Mouse (Mus musculus): ENCODE results near the gene Tbccd1.
A peak's percentile ranks its signal among the peaks of the same experiment; 100 is the strongest.

Tbccd1 gene

DNA sequence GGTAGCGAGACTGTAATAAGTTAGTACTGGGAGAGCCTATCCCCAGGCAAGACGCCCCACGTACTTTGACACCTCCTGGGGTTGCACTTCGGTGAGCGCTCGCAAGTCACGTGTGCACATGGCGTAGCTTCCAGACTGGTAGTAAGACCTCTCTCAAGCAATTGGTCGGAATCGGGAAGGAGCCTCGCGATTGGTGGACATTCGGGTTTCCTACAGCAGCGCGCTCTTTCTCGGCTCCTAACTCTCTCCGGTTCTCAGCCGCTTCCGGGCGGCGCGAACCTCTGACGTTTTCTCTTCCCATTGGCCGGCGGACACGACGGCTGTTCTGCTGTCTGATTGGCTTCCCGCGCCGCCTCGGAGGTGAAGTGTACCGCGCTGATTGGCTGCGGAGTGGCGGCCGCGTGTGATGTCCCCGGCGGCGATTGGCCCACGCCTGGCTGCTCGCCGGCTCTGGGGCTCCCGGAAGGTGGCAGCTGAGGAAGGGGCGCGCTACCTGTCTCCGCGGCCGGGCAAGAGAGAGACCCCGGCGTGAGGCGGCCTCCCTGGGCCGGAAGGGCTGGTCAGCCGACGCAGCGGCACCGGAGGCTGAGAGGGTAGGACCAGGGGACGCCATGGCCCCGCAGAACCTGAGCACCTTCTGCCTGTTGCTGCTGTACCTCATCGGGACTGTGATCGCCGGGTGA lies at the start of gene Tbccd1, which contains the start of gene Dnajb11:
TSS of gene Tbccd1 (minus strand) at position 239 of the 683 bp plus-strand sequence.
TSS of gene Dnajb11 (plus strand) at position 415 of the 683 bp plus-strand sequence.
- DNase-seq (ENCODE audit: low spot score) = peak; percentile 99

DNA sequence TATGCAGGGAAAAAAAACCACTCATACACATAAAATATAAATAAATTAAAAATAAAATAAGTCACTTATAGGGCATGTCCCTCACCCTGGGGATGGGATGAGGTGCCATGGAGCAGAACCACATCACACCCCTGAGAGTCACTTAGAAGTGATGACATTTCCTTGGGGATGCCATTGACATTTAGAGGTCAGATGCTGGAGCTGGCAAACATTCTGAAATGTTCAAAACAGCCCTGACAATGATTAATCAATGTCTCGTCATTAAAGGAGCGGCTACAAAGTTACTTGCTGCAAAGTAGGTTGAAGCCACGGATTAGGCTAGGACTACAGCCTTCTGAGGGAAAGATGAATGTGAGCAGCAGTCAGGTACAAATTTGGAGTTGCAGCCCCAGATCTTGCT lies 43.9 kb upstream of the Tbccd1 start:
- no peak for DNase-seq (ENCODE audit: low spot score)

DNA sequence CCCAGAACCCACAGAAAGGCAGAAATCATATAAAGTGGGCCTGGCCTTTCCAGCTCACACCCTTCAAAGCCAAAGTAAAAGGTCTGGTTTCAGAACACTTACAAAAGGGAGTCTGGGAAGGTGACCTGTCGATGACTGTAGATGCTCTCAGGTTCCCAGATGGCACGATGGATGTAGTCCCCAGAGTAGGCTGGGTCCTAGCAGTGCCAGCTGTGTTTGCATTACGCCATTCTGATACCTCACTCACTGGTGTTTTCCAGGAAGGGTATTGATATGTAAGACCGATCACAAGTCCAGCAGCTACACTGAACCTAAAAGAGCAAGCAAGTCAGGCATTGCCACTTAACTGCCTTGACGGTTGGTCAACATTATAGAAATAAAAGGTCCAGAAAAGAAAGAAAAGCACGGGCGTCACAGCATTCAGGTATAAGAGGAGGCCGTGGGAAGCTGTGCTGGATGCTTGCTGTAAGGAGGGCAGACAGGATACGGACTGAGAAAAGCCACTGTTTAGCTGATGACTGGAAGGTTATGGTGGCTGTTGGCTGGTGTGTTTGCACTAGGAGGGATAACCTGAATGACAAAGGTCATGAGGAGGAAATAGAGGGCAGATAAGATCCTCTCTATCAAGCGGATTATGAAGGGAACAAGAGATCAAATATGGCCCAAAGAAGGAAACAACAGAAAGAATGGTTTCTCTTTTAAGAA lies 42.5 kb upstream of the Tbccd1 start:
- no peak for DNase-seq (ENCODE audit: low spot score)

DNA sequence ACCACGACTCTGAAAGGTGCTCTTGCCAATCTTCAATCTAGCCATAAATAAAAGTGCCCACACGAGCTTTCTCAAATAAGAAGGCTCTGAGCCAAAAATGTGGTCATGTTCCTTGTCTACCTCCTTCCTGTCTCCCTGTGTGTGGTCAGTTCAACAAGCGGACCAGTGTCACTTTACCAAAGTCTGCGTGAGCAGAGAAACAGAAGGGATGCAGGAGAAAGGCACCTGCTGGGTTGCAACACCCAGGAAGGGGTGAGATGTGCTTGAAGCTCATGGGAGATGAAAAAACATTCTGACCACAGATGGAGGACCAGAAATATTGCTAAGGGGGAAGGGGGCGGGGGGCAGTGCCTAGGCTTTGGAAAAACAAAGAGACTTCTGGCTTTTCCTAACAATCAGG lies 41.9 kb upstream of the Tbccd1 start:
- DNase-seq (ENCODE audit: low spot score) = no peak

DNA sequence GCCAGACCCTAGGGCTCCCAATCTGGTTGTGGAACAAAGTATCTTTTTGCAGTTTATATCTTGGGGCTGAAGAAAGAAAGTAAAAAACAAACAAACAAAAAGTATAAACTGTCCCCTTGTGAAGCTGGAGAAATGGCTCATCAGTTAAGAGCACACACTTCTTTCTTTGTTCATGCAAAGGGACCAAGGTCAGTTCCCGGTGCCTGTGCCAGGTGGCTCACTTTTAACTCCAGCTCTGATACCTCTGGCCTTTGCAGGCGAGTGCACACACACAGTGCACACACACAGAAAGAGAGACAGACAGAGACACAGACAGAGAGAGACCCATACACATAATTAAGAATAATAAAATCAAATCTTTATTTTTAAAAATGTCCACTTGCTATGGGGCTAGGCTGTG lies 39.1 kb upstream of the Tbccd1 start:
- DNase-seq (ENCODE audit: low spot score) = no peak

DNA sequence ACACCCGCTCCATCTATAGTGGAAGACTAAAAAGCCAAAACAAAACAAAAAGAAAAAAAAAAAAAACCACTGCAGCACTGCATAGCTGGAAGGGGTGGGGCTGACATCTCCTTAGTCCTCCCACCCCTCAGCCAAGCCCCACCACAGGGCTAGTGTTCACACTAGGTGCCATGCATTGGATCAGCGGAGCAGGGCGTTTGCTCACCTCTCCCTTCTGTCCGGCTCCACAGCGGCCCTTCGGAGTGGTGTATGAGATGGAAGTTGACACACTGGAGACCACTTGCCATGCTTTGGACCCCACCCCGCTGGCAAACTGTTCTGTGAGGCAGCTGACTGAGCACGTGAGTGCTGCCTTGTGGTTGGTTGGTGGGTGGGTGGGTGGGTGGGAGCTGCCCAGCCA lies 36.6 kb upstream of the Tbccd1 start:
- DNase-seq (ENCODE audit: low spot score) = no peak

DNA sequence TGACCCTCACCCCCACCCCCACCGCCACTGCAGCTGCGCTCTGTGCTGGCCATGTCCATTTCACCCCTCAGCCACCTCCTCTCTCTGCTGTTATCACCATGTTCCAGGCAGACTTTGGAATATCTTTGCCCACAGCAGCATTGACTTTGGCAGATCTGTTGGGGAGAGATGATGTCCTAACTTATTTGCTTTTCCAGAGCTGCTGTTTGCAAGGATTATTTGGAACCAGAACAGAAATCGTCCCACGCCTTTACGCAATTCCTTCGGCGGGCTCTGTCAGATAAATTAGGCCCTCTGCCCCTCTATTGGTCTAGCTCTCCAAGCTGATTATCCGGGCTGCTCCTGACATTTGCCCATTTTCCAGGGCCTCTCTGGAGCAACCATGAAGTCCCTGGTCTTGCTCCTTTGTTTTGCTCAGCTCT lies 34.3 kb upstream of the Tbccd1 start:
- no peak for DNase-seq (ENCODE audit: low spot score)

DNA sequence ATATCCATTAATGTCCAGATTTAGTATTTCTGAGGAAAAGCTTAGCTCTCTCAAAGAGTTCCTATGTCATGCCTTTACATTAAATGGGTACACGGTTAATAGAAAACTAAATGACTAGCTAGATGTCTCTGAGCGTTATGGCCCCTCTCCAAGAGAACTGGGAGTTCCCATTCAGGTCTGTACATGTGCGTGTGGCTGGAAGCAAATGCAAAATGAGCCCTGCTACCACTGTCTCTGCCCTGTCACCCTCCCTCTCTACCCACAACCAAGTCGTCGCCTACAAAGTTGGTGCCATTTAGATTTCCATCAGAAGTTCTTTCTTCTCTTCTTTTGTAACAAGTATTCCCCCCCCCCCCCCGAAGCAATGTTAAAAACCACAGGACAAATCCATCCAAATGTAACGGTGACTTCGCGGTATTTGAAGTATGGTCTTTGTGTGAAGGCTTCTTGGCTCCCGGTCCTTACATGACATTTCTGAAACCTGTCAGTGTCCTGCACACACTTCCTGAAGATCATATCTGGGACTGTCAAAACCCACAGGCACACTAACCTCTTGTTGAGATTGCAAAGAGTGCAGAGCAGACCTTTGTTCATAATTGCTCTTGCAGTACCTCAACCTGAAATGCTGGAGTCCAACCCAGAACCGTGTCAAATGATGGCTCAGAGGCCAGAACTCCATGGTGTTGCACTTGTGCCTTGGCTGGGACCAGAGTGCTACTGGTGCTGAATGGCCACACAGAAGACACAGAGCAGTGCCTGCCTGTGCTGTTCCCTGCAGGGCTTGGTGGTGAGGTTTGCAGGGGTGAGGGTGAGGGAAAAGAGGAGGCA lies 33.4 kb upstream of the Tbccd1 start, which contains the start of gene Ahsg:
TSS of gene Ahsg (plus strand) at position 595 of the 828 bp plus-strand sequence.
- DNase-seq (ENCODE audit: low spot score) = no peak

DNA sequence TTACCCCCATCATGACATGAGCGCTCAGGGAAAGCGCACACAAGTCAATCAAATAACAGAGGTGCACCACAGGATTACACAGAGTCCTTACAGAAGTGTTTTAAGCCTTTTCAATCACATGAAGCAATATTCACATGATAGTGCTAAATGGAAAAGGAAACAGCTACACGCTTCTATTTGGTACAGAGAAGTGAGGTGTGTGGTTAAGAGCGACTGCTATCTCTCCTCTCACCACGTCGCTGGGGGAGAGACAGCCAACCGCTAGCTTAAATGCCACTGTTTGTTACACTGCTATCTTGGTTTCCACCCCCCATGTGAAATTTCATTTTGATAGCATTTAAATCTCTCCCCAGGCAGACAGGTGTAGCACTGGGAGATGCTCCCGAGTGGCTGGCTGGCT lies 32.2 kb upstream of the Tbccd1 start:
- DNase-seq (ENCODE audit: low spot score) = no peak

DNA sequence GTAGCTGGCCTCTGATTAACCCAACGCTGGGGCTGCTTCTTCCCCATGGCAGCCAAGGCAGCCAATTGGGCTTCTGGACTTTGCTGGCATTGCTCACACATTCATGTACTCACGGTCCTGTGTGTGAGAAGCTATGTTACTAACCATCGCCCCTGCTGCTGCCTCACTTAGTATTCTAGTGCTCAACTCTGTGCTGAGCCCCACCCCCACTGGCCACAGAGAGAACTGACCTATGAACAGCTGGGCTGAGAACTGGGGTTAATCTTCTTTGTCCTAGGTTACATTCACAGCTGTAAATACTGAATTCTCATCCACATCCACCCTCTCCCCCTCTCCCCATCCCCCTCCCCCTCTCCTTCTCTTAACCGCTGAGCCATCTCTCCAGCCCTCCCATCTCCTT lies 31.4 kb upstream of the Tbccd1 start:
- DNase-seq (ENCODE audit: low spot score) = no peak

DNA sequence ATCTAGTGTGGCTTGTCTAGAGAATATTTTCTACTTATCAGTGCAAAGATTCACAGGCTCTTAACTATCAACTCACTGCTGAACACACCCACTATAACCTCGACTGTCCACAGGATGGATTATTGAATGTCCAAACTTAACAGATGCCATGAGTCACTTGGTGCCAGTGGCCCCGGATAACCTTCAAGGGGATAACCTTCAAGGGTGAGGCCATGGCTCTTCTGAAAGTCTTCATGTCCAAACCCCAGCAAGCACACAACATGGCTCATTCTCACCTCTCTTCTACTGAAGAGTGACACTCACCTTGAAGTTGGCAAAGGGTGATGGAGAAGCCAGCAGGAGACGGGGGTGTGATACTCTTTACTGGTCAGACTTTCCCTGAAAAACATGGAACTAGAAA lies 29.3 kb upstream of the Tbccd1 start:
- DNase-seq (ENCODE audit: low spot score) = no peak

DNA sequence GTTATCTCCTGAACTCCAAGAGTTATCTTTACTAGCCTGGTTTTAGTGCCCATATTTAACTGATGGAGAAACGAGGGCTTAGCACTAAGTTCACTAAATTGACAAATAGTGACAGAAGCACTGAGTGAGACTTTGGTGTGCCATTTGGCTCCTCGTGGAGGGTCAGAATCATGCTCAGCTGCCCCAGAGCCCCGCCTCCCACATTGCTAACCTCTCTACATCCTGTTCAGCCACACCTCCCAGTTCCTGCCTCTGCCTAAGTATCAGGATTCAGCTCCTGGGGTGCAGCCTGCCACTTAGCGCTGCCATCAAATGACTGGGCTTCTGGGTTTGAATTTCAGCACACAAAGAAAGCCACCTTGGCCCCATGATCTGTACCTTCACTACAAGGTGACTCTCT lies 27.9 kb upstream of the Tbccd1 start:
- no peak for DNase-seq (ENCODE audit: low spot score)

DNA sequence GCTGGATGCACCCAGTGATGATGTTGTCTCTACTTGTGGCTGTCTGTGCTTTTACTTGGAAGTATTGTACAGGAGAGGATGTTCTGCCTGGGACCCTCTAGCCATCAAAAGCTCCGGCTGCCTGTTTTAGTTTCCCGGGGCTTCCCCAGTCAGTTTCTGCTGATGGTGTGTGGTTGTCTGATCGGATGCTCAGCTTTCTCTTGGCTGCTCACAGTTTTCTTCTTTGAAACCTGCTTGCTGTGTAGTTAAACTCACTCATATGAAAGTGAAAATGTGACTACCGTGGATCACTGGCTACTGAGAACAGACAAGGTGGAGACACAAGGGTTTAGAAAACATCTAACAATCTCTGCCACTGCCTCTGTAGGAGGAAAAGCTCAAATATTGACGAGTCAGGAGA lies 26.0 kb upstream of the Tbccd1 start:
- DNase-seq (ENCODE audit: low spot score) = no peak

DNA sequence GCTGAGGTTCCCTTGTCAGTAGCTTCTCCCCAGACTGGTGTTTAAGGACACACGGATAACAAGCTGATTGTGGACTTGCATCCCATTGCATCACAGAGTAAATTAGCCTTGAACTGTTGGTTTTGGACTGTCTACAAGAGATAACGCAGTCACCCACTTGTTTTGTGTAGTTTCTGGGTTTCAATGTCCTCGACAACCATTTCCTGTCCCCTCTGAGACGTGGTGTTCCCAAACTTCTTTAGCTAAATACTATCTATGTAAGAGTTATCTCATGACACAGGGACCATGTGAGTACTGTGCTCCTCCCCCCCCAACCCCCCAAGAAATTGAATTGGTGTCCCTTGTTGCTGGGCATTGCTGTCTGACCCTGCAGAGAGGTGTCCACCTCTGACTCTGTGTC lies 24.0 kb upstream of the Tbccd1 start:
- DNase-seq (ENCODE audit: low spot score) = no peak

DNA sequence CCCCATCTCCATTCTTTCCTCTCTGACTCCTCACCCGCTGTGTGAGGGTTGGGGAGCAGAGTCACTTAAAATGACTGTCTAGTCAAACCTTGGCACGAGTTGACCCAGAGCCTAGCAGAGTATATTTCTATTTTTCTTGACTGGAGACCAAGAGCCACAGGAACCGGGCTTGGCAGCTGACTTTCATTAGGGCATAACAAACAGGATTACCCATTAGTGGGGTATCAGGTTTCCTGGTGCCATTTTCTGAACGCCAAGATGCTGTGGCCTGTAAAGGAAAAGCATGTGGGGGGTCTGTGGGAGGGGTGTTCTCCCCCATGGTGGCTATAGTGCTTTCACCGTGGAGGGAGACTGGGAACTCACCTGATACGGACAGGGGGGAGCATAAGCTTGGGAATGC lies 23.4 kb upstream of the Tbccd1 start:
- DNase-seq (ENCODE audit: low spot score) = no peak

DNA sequence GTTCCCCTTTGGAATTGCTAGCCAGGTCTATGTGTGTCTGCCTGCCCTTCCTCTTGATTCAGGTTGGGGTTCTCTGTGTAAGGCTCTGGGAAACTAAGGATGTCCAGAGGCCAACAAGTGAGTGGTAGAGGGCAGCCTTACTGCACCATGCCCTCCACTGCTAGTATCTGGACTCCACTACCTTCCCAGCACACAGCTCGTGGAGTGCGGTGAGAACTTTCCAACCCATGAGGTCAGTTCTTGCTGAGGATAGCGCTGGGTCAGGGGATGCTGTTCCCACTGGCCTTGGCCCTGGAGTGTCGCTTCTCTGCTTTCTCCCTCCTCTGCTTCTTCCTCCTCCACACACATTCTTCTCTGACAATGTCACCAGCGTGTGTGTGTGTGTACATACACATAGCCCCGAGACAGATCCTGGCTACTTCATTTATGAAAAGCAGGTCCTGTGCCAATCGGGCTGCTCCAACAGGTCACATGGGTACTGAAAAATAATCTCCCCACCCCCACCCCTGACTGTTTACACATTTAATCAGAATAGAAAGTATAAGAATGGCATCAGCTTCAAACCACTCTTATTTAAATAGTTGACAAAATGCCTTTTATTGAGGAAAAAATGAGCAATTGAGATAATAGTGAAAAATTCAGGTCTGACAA lies 22.6 kb upstream of the Tbccd1 start:
- DNase-seq (ENCODE audit: low spot score) = no peak

DNA sequence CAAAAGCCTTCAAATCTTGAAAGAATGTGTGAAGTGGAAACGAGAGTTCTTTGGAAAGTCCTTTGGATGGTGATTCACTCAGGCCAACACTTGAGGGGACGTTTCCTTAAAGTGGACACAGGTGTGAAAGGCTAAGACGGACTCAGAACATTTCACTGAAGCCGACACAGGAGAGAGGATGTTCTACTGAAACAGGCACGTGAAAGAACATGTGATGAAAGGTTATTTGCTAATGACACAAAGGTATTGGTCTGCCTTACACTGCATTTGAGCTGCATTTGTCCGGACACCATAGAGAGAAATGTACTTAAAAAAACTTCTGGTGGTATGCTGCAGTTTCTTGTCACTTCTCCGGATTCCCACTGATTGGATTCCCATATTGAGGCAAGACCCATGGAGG lies 21.2 kb upstream of the Tbccd1 start:
- DNase-seq (ENCODE audit: low spot score) = no peak

DNA sequence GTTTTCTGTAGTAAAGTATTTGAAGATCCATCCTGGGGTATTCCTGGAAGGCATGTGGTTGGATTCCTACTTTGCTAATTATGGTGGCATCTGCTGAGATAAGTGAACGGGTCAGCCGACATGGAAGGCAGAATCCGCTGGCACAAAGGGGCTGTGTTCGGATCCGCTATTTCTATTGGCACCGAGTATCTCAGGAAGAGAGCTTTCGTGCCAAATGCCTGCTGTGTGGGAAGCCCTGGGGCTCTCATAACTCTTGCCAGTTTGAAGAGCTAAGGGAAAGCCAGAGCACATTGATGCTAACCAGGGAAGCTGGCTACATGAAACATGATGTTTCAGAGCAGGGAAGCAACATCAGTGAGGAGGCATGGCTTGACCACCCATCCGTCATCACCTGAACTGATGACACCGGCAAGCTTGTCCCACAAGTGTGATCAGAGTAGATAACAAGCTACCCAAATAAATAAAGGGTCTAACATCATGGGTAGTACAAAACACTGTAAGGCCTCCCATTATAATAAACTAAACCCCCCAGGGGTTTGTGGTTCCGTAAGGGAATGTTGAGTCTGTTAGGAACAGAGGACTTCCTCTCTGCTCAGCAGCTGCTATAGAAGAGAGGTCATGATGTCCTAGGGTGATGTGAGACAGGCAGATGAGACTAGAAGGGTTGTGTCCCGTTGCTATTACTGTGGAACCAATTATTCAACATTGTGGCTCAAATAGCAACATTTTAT lies 20.4 kb upstream of the Tbccd1 start:
- DNase-seq (ENCODE audit: low spot score) = no peak

DNA sequence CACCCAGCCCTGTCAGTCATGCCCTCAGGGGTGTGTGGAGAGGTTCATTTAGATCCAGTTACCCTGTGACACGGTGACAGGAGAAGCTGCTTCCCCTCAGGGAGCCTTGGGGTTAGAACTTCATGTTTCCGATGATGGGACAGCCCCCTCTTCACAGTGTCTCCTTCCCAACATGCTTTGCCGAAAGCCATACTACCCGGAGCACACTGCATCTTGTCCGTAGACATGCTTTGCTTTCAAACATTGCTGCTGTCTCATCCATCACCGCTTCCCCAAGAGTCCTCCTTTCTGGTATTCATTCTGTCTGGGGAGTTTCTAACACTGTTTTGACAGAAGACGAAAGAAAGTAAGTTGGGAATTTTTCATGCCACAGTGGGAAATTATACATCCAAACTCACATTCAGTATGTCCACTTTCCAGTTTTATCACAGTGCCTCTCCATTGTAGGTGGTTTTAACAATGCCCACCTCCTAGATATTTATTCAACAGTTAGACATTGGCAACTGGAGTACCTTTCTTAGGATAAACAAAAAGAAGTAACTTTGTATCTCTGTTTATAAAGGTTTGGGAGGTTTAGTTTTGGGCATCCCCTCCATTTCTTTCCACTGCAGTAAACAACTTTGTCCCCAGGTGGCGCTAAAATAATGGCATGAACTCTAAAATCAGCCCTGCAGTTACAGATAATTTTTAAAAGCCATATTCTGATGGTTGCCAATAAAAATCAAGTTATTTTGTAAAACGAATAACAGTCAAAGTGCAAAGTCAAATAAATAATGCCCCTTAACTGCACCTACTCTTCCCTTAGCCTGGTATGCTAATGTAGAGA lies 19.0 kb upstream of the Tbccd1 start:
- peak; percentile 37 for DNase-seq (ENCODE audit: low spot score)

DNA sequence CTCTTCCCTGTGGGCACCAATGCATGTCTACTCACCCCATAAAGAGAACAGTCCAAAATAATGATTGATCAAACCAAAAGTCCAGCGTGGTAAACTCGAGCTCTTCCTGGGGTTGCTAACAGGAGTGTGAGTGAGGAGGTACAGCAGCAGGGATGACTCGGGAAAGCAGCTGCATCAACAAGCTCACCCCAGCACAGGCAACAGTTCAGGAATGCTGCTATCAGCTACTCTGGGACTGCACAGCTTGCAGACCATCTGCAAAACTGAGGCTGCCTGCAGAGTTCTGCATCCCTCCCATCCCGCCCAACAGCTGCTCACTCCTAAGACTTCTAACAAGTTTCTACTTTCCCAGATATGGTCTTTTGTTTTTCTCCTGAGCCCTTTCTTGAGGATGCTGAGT lies 15.9 kb upstream of the Tbccd1 start:
- DNase-seq (ENCODE audit: low spot score) = no peak

DNA sequence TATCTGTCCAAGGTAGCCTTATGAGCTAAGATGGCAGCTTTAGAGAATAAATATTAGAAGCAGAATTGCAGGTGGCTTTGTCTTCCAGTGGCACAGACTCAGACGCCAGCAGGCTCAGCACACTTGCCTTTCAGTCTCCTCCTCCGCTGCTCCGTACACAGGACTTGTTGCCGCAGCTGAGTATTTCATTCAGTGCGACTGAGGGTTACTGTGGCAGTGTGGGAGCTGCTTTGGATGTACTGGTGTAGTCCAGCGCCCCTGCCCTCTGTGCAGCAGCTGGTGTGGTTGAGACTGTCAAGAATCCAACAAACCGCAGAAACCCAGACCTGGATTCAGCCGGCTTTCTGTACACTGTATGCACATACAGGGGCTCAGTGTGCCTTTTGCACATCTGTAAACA lies 14.9 kb upstream of the Tbccd1 start:
- no peak for DNase-seq (ENCODE audit: low spot score)

Measured in c-Kit-positive CD71-positive TER-119-positive erythroid progenitor cells, embryonic 14.5 days (primary cell).